Mouse (Mus musculus) neural tube, embryonic 11.5 days (tissue): ENCODE measurements around the gene Tet3. TPM values are rescaled to one million over a fixed set of nuclear protein-coding genes. Genes with fewer than 3 reads are reported as not detected.

Experiments used
- ATAC-seq: fragments of 200-750 bp; cut with Nextera tagmentation; 2 replicates; pipeline ENCODE4 v1.8.0; 2017; ENCODE audit warnings: moderate number of reproducible peaks, mild to moderate bottlenecking, moderate TSS enrichment, moderate library complexity; ENCODE audit not compliant: insufficient read depth, low FRiP score, low TSS enrichment
- DNase-seq: peaks from one replicate; pipeline ENCODE4 v3.0.0-alpha.2; 2015; ENCODE audit warnings: low spot score
- H3K27ac ChIP-seq: fragments of 300-500 bp; sonication (generic); 2 replicates; pipeline ENCODE4 v1.5.1; 2014; ENCODE audit warnings: low read depth, mild to moderate bottlenecking, low read length
- H3K27me3 ChIP-seq: fragments of 300-500 bp; sonication (generic); 2 replicates; pipeline ENCODE4 v1.6.1; 2014; ENCODE audit warnings: mild to moderate bottlenecking, low read length, mixed read lengths; ENCODE audit not compliant: control insufficient read depth, insufficient read depth
- H3K36me3 ChIP-seq: fragments of 300-500 bp; sonication (generic); 2 replicates; pipeline ENCODE4 v1.6.1; 2014; ENCODE audit warnings: mild to moderate bottlenecking, low read length, moderate library complexity, mixed read lengths; ENCODE audit not compliant: control insufficient read depth, insufficient read depth
- H3K4me1 ChIP-seq: fragments of 300-500 bp; sonication (generic); 2 replicates; pipeline ENCODE4 v1.6.1; 2014; ENCODE audit warnings: low read length, mixed read lengths; ENCODE audit not compliant: control insufficient read depth, insufficient read depth
- H3K4me2 ChIP-seq: fragments of 300-500 bp; sonication (generic); 2 replicates; pipeline ENCODE4 v1.6.1; 2014; ENCODE audit warnings: low read depth, mild to moderate bottlenecking, moderate library complexity
- H3K4me3 ChIP-seq: fragments of 300-500 bp; sonication (generic); 2 replicates; pipeline ENCODE4 v1.5.1; 2014; ENCODE audit warnings: low read depth, low read length
- H3K9ac ChIP-seq: fragments of 300-500 bp; sonication (generic); 2 replicates; pipeline ENCODE4 v1.6.1; 2014; ENCODE audit warnings: mild to moderate bottlenecking, low read length
- H3K9me3 ChIP-seq: fragments of 300-500 bp; sonication (generic); 2 replicates; pipeline ENCODE4 v1.6.1; 2016; ENCODE audit warnings: low read length; ENCODE audit not compliant: control insufficient read depth
- WGBS: fragments of 180-500 bp; shearing (Covaris S2); extraction: QIAGEN DNeasy Blood & Tissue Kit; methylation state at CpG from one replicate; pipeline ENCODE4 v1.1.7; 2014; 5-methylcytosine and 5-hydroxymethylcytosine counted together
- polyA plus RNA-seq: library from polyadenylated mRNA; unstranded; fragments of >200 nt; fragmentation: Nextera tagmentation; extraction: Ambion mirVana; gene quantifications from 2 replicates; pipeline ENCODE4 v1.2.1, GENCODE M21; 2014

Gene Tet3
- polyA plus RNA-seq, 1 experiment from 2014 or later: 47.3 TPM

DNA sequence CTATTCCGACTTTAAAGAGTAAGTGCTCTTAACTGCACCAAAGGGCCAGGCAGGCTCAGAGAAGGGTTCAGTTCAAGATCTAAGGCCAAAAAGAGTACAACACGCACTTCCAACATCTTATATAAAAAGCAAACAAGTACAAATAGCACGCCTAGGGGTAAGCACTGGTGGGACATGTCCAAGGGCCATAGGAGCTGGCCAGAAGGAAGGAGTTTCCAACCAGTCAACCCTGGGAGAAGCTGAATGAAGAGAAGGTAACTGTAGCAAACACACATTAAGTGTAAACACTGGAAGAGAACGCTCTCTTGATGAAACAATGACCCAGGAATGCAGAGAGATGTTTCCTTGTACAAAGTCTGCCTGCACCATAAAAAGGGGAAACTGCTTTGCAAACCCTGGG, 64.8 kb downstream of the Tet3 start:
- Histone ChIP-seq H3K36me3 (peaks cover 9% of the 10 kb centered on the region), H3K4me1 (no peaks in the 10 kb centered on the region), H3K9ac (no peak overlapping the region), H3K4me3 (no peak overlapping the region), H3K9me3 (no peaks in the 10 kb centered on the region), H3K4me2 (no peak overlapping the region), H3K27ac (no peak overlapping the region), H3K27me3 (no peaks in the 10 kb centered on the region)
- DNase-seq (no peak), ATAC-seq (no peak)
- WGBS: 97% methylated on average over 4 of the region's 4 CpGs

DNA sequence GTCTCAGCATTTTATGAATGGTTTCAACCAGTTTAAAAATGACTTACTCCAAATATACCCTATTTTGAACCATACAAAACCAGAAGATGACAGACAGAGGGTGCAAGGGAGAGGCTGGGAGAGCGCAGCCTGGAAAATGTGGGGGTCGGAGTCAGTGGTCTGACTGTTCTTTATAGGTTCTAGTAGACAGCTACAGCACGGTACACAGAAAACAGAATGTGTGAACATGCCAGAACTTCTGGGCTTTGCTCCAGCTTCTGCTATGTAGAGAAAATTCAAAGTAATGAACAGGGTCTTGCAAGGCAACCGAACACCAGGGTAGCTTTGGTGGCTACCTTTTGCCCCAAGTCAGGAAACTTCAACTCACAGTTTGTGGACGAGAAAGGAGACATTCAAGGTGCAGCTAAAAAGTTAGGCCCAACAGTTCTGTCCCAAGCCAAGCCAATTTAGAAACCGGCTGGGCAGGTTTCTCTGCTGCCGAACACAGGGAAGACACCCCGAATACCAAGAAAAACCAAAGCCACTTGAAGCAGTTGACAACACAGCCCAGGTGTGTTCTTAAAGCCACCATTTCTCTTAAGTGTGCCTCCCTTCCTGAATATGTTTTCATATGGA, 66.6 kb downstream of the Tet3 start:
- Histone ChIP-seq H3K36me3 (peaks cover 6% of the 10 kb centered on the region), H3K27me3 (no peaks in the 10 kb centered on the region), H3K4me2 (no peak overlapping the region), H3K4me1 (no peaks in the 10 kb centered on the region), H3K4me3 (no peak overlapping the region), H3K9ac (no peak overlapping the region), H3K27ac (no peak overlapping the region), H3K9me3 (no peaks in the 10 kb centered on the region)
- WGBS: 91% methylated on average over 8 of the region's 8 CpGs
- ATAC-seq (no peak), DNase-seq (no peak)

DNA sequence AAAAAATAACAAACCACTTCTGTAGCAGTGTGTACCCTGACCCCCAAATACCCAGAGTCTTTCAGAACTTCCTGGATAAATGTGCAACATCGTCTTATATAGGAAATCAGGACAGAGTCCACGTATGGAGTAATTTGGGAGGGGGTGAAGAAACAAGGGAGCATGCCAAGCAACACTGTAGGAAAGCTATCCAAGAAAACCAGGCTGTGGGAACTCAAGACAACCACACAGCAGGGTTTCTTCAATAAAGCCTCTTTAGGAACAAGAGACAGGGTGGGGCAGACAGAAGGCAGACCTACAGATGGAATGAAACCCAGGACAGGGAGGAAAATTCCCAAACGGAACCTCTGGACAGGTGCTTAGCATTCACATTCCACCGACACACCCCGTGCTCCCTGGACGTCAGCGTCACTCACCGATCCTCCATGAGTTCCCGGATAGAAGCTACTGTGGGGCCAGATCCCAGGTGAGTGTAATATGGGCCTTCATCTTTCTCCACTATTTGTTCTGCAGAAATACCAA, 73.3 kb downstream of the Tet3 start:
- Histone ChIP-seq H3K27me3 (no peaks in the 10 kb centered on the region), H3K36me3 (peaks cover 5% of the 10 kb centered on the region; the same call in 1 of the 2 replicates), H3K4me3 (no peak overlapping the region), H3K4me2 (no peak overlapping the region), H3K4me1 (no peaks in the 10 kb centered on the region), H3K27ac (no peak overlapping the region), H3K9me3 (no peaks in the 10 kb centered on the region), H3K9ac (no peak overlapping the region)
- ATAC-seq: no peak
- WGBS: 95% methylated on average over 9 of the region's 9 CpGs
- DNase-seq: no peak

DNA sequence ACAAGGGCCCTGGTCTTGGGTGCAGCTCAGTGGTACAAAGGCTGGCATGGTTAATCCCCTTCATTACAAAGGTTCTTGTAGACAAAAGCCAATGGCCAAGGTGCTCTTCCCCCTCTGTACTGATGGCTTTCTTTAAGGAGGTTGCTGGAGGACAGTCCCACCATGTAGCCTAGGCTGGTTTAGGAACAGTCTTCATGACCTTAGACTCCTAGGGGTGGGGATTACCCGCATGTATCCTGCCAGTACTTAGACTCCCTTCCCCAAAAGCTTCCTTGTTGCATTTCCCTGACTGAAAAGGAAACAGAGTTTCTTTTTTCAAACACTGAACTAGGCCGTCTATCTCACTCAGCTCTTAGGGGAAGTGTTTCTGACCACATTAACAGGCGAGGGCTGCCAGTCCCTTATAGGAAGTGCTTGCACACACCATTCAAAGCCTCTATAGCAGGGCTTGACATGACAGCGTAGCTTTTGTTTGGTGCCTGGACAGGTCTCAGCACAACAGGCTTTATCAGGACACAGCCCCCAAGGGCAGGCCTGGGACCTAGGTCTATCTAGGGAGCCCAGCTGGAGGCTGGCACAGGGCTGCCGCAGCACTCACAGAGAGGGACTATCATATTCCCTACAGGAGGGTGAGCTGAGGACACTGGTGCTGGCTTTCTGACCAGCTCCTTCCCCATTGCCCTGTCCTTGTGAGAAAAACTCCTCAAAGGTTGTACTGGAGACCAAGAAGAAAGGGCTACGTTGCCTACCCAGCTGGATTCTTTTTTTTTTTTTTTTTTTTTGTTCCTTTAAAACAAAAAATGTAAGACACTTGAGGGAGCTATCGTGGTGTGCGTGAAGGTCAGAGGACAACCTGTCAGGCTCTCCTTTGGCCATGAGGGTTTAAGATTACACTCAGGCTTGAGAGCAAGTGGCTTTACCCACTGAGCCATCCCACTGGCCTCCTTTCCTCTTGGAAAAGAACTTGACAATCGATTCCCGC, 77.1 kb downstream of the Tet3 start:
- H3K36me3 ChIP-seq: peaks cover 20% of the 10 kb centered on the region
- no peaks in the 10 kb centered on the region for H3K27me3 ChIP-seq
- no peaks in the 10 kb centered on the region for H3K4me1 ChIP-seq
- ATAC-seq (no peak), DNase-seq (no peak)
- no peak overlapping the region for H3K4me3 ChIP-seq
- H3K27ac ChIP-seq: no peak overlapping the region
- H3K4me2 ChIP-seq: no peak overlapping the region
- no peak overlapping the region for H3K9ac ChIP-seq
- WGBS: 90% methylated on average over 10 of the region's 10 CpGs
- no peaks in the 10 kb centered on the region for H3K9me3 ChIP-seq

DNA sequence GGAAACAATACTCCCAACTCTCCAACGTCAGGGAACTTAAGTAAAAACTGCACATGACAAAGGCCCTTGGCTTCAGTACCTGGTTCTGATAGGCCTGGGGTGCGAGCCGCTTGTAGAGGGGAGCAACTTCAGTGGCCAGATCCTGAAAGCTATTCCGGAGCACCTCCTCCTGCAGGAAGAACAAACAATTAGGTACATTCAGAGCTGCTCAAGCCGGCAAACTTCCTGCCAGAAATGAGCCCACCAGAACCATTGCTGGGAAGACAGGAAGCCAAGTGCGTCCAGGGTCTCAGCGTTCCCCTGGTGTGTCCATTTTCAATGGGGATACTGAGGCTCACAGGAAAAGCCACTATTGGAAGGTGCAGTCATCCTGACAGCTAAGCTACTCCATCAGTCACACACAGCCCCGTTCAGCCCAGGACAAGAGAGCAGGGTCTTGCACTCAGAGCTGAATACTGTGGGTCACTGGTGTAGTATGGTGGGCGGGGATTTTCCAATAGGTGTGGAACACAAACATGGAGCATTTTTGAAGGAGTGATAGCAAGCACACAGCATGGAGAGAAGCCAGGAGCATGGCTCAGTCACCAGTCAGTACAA, 85.1 kb downstream of the Tet3 start:
- Histone ChIP-seq H3K9me3 (no peaks in the 10 kb centered on the region), H3K9ac (no peak overlapping the region)
- WGBS: 85% methylated on average over 9 of the region's 9 CpGs

DNA sequence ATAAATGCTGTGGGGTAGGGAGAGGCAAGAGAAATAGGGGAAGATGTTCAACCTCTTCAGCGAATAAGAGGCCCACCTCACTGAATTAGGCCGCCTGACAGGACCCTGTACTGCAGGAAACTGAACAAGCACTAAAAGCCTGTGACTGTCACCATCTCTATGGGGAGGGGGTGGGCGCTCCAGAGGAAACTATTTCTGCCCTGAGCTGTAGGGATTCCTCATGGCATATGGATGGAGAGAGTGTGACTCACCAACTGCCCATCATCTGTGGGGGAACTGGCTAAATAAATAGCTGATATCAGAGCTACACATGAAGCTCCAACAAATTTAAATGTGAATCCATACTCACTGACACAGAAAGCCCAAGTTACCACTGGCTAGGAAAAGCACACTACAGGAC, 87.5 kb downstream of the Tet3 start:
- ATAC-seq (no peak), DNase-seq (no peak)
- Histone ChIP-seq H3K27me3 (no peaks in the 10 kb centered on the region), H3K27ac (no peak overlapping the region), H3K36me3 (peaks cover 58% of the 10 kb centered on the region), H3K4me1 (no peaks in the 10 kb centered on the region), H3K9ac (no peak overlapping the region), H3K4me2 (no peak overlapping the region), H3K4me3 (no peak overlapping the region), H3K9me3 (no peaks in the 10 kb centered on the region)
- 85% methylated on average over 3 of the region's 3 CpGs for WGBS

More for the DNA sequence above, 85.1 kb downstream of the Tet3 start:
- H3K27me3 ChIP-seq: no peaks in the 10 kb centered on the region
- ATAC-seq (no peak), DNase-seq (no peak)
- H3K4me2 ChIP-seq: no peak overlapping the region
- no peaks in the 10 kb centered on the region for H3K4me1 ChIP-seq
- H3K4me3 ChIP-seq: no peak overlapping the region
- H3K36me3 ChIP-seq: peaks cover 52% of the 10 kb centered on the region
- H3K27ac ChIP-seq: no peak overlapping the region

DNA sequence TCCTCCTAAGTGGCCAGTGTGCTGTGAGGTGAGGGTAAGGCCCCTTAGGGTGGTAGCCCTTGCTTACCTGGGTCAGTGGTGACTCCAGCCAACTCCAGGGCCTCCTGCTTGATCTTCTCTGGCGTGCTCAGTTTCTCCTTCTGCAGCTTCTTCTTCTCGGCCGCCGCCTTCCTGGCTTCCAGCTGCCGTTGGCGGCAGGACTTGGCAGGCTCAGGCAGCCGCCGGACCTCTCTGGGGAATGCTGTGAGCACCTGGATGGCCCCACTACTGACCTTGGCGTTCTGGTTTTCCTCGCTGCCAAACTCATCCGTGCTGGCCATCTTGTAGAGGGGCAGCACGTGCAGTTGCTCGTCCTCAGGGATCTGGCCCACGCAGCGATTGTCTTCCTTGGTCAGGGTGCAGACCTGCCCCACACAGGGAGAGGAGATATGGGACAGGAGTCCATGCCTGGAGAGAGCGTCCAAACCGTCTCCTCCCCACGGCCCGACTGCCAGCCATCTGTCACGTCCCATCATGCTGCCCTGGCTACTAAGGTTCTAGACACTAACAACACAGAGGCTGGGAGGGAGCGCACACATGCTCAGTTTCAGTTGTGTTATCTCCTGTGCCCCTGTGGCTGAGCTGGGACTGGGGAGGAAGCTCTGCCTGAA, 88.4 kb downstream of the Tet3 start:
- Histone ChIP-seq H3K4me1 (no peaks in the 10 kb centered on the region), H3K36me3 (peaks cover 55% of the 10 kb centered on the region), H3K27me3 (no peaks in the 10 kb centered on the region), H3K4me2 (no peak overlapping the region), H3K9me3 (no peaks in the 10 kb centered on the region), H3K27ac (no peak overlapping the region), H3K4me3 (no peak overlapping the region), H3K9ac (no peak overlapping the region)
- 93% methylated on average over 21 of the region's 21 CpGs for WGBS
- ATAC-seq (no peak), DNase-seq (no peak)

DNA sequence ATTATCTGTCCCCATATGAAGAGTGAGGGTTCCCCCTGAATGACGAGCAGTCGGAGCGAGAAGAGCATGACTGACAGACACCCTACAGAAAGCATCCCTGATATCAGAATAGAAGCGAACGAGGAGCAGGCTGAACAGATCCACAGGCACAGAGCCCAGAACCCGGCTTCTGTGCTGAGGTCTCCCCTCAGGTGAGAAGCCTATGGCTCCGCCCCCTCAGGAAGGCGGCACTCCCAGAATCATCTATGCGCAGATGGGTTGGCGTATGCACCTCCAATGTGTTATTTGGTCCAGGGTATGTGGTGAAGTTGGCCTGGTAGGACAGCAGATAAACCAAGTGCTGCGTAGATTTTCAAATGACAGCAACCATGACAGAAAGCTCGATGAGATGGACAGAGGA, 95.8 kb downstream of the Tet3 start:
- ATAC-seq: no peak
- peaks cover 13% of the 10 kb centered on the region for H3K36me3 ChIP-seq

More for the DNA sequence above, 95.8 kb downstream of the Tet3 start:
- no peak overlapping the region for H3K9ac ChIP-seq
- no peak overlapping the region for H3K4me2 ChIP-seq
- H3K4me1 ChIP-seq: no peaks in the 10 kb centered on the region
- H3K4me3 ChIP-seq: no peak overlapping the region
- no peaks in the 10 kb centered on the region for H3K27me3 ChIP-seq
- no peak overlapping the region for H3K27ac ChIP-seq
- WGBS: 92% methylated on average over 12 of the region's 12 CpGs
- no peaks in the 10 kb centered on the region for H3K9me3 ChIP-seq
- no peak for DNase-seq
